Comparison of ENCODE assay signal across 20 mouse cellular contexts in the genomic region with DNA sequence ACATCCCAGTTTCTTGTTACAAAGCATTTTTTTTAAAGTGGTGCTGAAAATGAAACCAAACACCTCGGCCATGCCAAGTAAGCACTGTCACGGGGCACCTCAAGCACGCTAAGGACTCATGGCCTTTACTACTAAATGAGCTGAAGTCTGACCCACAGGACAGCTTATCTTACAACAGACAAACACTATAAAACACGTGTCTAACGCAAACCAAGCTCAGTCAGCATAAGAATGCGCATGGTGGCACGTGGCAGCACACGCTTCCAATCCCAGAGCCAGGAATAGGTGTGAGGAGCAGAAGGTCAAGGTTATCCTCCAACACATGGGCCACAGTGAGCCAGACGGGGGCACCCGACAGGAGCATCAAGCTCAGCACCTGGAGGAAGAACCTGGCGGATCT. TPM values are rescaled to one million over a fixed set of nuclear protein-coding genes. Genes with fewer than 3 reads are reported as not detected.
DNase-seq lines count a peak whose midpoint lies in the region; ATAC-seq and TF ChIP-seq lines count a peak whose summit lies in the region.
"Had no signal": no experiment of that assay in that cellular context is flagged by ENCODE, and none has a peak within 500 bp of the region (broad histone marks: within the 10 kb centered on the region; RNA-seq: fewer than 3 reads in every experiment).

No protein-coding gene starts in this region.

- TF ChIP-seq CTCF in thymus, adult 2 months (IDR thresholded peaks at IDR 0.05; ENCODE audit: borderline replicate concordance, control insufficient read depth, extremely low read depth, insufficient read depth, low read length, poor library complexity): no peak
- TF ChIP-seq CTCF in small intestine, adult 2 months (IDR thresholded peaks at IDR 0.05; ENCODE audit: extremely low read depth, insufficient read length, insufficient replicate concordance, low read depth, low read length): no peak

- H3K4me1 ChIP-seq in kidney, embryonic 15.5 days: no peaks in the 10 kb centered on the region
- H3K4me1 ChIP-seq in thymus, adult 2 months (replicated peaks; ENCODE audit: control insufficient read depth, insufficient read depth, low read length): peaks cover 20% of the 10 kb centered on the region
- peaks cover 14% of the 10 kb centered on the region for H3K4me1 ChIP-seq in small intestine, adult 2 months (ENCODE audit: control insufficient read depth, insufficient read depth, insufficient read length, low read length)
- H3K4me1 ChIP-seq: forebrain, embryonic 12.5 days; heart, embryonic 15.5 days; midbrain, embryonic 10.5 days had no signal

- no peak overlapping the region for H3K9ac ChIP-seq in kidney, embryonic 15.5 days
- H3K9ac ChIP-seq: forebrain, embryonic 12.5 days; heart, embryonic 15.5 days; hindbrain, embryonic 14.5 days had no signal

- ATAC-seq in CD4-positive, CD25-positive, alpha-beta regulatory T cell, adult 4 months: no peak
- no peak for ATAC-seq in kidney, embryonic 15.5 days (replicated peaks; ENCODE audit: low FRiP score)
- no peak for ATAC-seq in megakaryocyte, adult 5-6 weeks (ENCODE audit: poor library complexity, severe bottlenecking)

- peaks cover 99% of the 10 kb centered on the region for H3K36me3 ChIP-seq in kidney, embryonic 15.5 days
- peaks cover 29% of the 10 kb centered on the region for H3K36me3 ChIP-seq in thymus, adult 2 months (ENCODE audit: control insufficient read depth, insufficient read depth, low read length)
- peaks cover 61% of the 10 kb centered on the region for H3K36me3 ChIP-seq in small intestine, adult 2 months (ENCODE audit: control insufficient read depth, insufficient read depth, low read length)

- H3K27ac ChIP-seq in kidney, embryonic 15.5 days: no peak overlapping the region
- H3K27ac ChIP-seq in thymus, adult 2 months (ENCODE audit: control insufficient read depth, insufficient read depth, low read length): peak overlapping the region; percentile 57
- peak overlapping the region; percentile 52 for H3K27ac ChIP-seq in small intestine, adult 2 months (ENCODE audit: insufficient read depth, low read depth, low read length)
- H3K27ac ChIP-seq: forebrain, embryonic 12.5 days; heart, embryonic 15.5 days; hindbrain, embryonic 14.5 days; midbrain, embryonic 10.5 days had no signal

- no peaks in the 10 kb centered on the region for H3K27me3 ChIP-seq in kidney, embryonic 15.5 days
- no peaks in the 10 kb centered on the region for H3K27me3 ChIP-seq in thymus, adult 2 months (ENCODE audit: control insufficient read depth, insufficient read depth, low read length)
- no peaks in the 10 kb centered on the region for H3K27me3 ChIP-seq in small intestine, adult 2 months (ENCODE audit: control insufficient read depth, insufficient read depth, low read length)
- H3K27me3 ChIP-seq: CH12.LX; forebrain, embryonic 12.5 days; heart, embryonic 15.5 days had no signal

- no peak overlapping the region for H3K4me2 ChIP-seq in kidney, embryonic 15.5 days
- H3K4me2 ChIP-seq: forebrain, embryonic 12.5 days; heart, embryonic 15.5 days; hindbrain, embryonic 14.5 days had no signal

- peak; percentile 35 for DNase-seq in CD4-positive, CD25-positive, alpha-beta regulatory T cell, adult 2 months (ENCODE audit: low read depth, low spot score)
- DNase-seq in kidney, adult 11 months: peak; percentile 46
- no peak for DNase-seq in thymus, adult 2 months
- no peak for DNase-seq in thymus, postnatal 36 days
- DNase-seq: cerebellum, adult 11 months; cerebellum, postnatal 25 days; kidney, adult 2 months; kidney, postnatal 4 days; liver; lung, postnatal 14 days; right cerebral cortex, postnatal 25 days had no signal

- WGBS in kidney, embryonic 15.5 days: 74% methylated on average over 11 of the region's 11 CpGs
- WGBS in thymus, adult 2 months: 90% methylated on average over 11 of the region's 11 CpGs
- 39% methylated on average over 11 of the region's 11 CpGs for WGBS in small intestine, adult 2 months

- H3K9me3 ChIP-seq in kidney, embryonic 15.5 days (replicated peaks): no peaks in the 10 kb centered on the region
- H3K9me3 ChIP-seq: forebrain, embryonic 12.5 days; heart, embryonic 15.5 days; midbrain, embryonic 10.5 days had no signal

- H3K4me3 ChIP-seq in kidney, embryonic 15.5 days (replicated peaks): no peak overlapping the region
- H3K4me3 ChIP-seq in thymus, adult 2 months (ENCODE audit: control insufficient read depth, insufficient read depth, low read length): no peak overlapping the region
- no peak overlapping the region for H3K4me3 ChIP-seq in small intestine, adult 2 months (ENCODE audit: low read depth, low read length)
- H3K4me3 ChIP-seq: forebrain, embryonic 12.5 days; heart, embryonic 15.5 days; midbrain, embryonic 10.5 days had no signal

- TF ChIP-seq POLR2A in thymus, adult 2 months (IDR thresholded peaks at IDR 0.05; ENCODE audit: control insufficient read depth, extremely low read depth, insufficient read depth, low read length, poor library complexity): no peak
- no peak for TF ChIP-seq POLR2A in small intestine, adult 2 months (IDR thresholded peaks at IDR 0.05; ENCODE audit: low read depth, low read length)

RNA-seq across cellular contexts. Expression of a gene that starts 17.2 kb away (rescaled TPM):
- 10 to 100 TPM; 34.7 to 59.5 TPM for polyA plus RNA-seq in CD4-positive, CD25-positive, alpha-beta regulatory T cell, adult 4 months (2017; shearing (Covaris generic))
- 16.4 and 16.5 TPM in 2 replicates for polyA plus RNA-seq in kidney, embryonic 15.5 days (2015; fragmentation: Nextera tagmentation; extraction: Ambion mirVana)
- 66.7 and 70.0 TPM in 2 replicates for polyA plus RNA-seq in thymus, adult 2 months (2012; rRNA removed)
- polyA plus RNA-seq in small intestine, adult 2 months (2012; rRNA removed): 8.5 and 19.6 TPM in 2 replicates
- total RNA-seq in megakaryocyte, adult 5-6 weeks (2015): 15.9 and 21.9 TPM in 2 replicates
- 84.3 and 87.5 TPM in 2 replicates for total RNA-seq in megakaryocyte, adult 5-6 weeks (2017)

RNA-seq across cellular contexts. Expression of a gene that starts 24.4 kb away (rescaled TPM):
- polyA plus RNA-seq in CD4-positive, CD25-positive, alpha-beta regulatory T cell, adult 4 months (2017; shearing (Covaris generic)): 10 to 100 TPM; 21.1 to 33.0 TPM
- polyA plus RNA-seq in kidney, embryonic 15.5 days (2015; fragmentation: Nextera tagmentation; extraction: Ambion mirVana): 21.8 and 24.2 TPM in 2 replicates
- 28.8 and 34.6 TPM in 2 replicates for polyA plus RNA-seq in thymus, adult 2 months (2012; rRNA removed)
- polyA plus RNA-seq in small intestine, adult 2 months (2012; rRNA removed): 10.8 and 11.5 TPM in 2 replicates
- total RNA-seq in megakaryocyte, adult 5-6 weeks (2015): 4.4 and 8.4 TPM in 2 replicates
- 4.9 and 6.5 TPM in 2 replicates for total RNA-seq in megakaryocyte, adult 5-6 weeks (2017)

Comparison
In these comparisons a context has a peak if more than half of its experiments do, and no peak if none do; other contexts are left out.
1. DNase-seq: peak in CD4-positive, CD25-positive, alpha-beta regulatory T cell, adult 2 months (single experiment) and kidney, adult 11 months (single experiment); none in thymus, adult 2 months (single experiment) and thymus, postnatal 36 days (0 of 2).